Mouse (Mus musculus) cerebellum, adult 9-11 months (tissue): ENCODE measurements around the gene Tns1.
A peak's percentile ranks its signal among the peaks of the same experiment; 100 is the strongest.

Source experiments
- DNase-seq: peaks from one replicate; pipeline ENCODE4 v3.0.0; 2022

Gene Tns1

DNA sequence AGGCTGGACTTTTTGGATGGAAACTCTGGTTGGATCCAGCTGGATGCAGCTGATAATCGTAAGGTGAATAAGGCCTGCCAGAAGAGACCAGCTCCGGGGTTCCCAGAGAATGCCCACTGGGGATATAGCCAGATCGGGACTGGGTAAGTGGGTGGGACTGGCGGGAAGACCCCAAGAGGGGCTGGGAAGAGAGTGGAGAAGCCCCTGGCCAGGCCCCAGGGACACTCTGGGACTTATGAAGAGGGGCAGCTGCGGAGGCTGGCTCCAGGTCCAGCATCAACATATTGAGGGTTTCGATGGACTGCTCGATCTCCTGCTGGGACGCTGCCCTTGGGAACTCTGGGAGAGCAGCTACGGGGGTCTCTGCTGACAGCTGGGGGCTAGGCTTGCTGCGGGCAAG lies 171.7 kb downstream of the Tns1 start:
- DNase-seq = no peak

DNA sequence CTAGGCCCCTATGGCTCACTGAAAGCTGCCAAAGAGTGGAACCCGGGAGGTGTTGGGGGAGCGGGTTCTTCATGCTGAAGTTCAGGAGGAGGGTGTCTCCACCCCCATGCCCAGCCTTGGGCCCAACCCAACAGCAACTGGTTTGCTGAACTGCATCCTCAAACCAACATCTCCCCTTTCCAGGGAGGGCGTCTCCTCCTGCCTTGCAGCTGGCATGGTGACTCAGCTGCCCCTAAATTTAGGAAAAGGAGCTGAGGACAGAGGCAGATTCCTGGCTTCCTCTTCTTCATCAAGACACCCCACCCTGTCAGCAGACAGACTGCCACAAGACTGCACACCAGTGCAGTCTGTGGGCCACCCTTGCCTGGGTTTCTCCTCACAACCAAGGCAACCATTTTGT lies 173.1 kb downstream of the Tns1 start:
- DNase-seq = no peak

DNA sequence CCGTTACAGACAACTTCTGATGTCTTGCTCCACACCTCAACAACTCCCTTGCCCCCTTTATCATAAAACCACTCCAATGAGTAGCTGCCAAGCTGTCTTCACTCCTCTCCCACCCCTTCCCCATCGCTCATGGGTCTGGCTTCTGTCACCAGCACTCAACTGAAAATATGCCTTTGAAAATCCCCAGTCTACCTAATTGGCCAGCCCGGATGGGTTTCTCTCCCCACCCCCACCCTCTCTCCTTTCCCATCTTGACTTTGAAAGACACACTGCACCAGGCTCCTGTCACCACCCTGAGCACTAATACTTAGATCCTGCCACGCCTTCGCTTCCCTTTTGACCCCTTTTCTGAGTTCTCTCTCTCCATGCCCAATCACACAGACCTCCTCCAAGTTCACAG lies 175.5 kb downstream of the Tns1 start:
- DNase-seq = no peak

DNA sequence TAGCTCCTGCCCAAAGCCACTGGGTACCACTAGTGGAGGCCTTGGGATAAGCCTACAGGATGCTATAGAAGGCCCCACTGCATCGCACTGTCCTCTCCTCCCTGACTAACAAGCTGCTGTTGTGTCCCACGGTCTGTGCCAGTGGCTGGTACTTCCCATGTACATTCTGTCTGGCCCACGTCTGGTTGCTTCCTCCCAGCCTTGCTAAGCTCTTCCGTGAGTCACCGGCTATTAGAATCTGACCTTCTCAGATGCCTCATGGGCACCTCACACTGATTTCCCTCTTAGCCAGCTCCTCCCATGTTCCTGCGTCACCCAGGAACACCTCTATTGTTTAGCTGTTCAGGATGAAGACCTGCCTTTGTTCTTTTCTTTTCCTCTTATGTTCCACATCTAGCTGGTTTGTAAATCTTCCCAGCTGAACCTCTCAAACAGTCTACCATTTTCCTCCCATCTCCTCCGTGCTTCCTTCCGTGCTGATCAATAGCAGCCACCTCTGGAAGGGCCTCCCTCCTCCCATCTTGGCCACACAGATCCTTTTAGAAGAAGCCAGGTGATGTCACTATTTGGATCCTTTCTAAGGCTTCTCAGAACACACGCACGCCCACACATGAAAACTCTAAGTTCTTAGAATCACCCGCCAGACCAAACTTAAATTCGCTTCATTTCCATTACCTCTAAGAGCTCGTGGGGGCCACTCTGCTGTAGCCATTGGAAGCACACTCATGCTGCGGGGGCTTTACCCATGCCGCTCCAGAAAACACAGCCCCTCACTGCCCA lies 176.5 kb downstream of the Tns1 start:
- no peak for DNase-seq

DNA sequence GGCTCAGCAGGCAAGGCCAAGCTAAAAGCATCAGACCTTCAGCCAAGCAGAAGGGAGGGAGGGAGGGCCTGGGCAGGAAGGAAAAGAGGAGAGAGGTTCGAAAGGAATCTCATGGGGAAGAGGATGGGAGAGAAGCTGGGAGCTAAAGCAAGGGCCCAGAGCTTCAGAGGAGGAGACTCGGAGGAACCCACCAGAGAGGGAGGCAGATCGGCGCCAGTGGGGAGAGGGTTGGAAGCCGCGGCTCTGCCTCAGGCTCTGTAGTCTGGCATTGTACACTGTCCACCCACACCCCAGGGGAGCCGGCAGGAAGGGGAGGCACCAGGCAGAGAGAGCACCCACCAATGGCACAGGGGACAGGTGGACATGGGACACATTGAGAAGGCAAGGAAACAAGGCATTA lies 177.5 kb downstream of the Tns1 start:
- DNase-seq = no peak

DNA sequence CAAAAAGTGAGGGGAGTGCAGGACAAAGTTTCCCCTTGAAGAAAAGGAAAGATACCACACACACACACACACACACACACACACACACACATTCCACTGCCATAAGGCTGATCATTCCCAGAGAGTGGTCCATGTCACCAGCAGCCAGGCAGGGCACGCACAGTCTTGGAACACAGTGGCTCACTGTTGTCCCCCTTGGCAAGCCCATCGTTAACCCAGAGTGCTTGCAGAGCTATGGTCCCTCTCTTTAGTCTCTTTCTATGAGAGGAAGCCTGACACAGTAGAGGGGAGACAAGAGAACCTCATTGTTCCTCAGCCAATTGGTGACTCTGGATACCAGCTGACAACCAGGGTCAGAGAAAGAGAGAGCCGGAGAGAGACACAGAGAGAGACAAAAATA lies 179.9 kb downstream of the Tns1 start:
- peak; percentile 54 for DNase-seq

DNA sequence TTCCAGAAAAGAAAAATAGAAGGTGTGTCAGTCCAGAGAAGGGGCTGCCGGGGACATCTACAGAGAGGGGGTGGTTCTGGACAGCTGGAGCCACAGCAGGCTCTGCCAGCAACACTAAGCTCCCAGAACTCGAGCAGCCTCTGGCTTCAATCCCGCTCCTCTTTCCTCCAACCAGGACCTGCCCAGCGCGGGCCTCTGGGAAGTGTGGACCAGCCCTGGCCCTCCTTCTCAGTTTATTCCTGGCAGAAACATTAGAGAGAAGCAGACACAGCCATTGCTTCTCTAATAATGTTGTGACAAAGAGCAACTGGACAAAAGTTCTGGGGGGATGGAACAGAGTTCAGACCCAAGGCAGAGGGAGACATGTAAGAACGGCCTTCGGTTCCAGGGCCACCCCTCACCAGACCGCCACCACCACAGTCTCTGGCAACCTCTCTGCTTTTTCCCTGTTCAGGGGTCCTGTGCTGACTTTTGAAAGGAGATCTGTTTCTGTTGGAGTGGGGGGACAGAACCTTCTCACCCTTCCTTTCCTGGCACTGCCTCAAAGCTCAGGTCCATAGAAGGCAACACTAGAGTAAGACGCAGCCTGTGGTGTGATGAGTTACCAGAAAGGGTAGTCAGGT lies 180.5 kb downstream of the Tns1 start:
- DNase-seq = peak; percentile 26

DNA sequence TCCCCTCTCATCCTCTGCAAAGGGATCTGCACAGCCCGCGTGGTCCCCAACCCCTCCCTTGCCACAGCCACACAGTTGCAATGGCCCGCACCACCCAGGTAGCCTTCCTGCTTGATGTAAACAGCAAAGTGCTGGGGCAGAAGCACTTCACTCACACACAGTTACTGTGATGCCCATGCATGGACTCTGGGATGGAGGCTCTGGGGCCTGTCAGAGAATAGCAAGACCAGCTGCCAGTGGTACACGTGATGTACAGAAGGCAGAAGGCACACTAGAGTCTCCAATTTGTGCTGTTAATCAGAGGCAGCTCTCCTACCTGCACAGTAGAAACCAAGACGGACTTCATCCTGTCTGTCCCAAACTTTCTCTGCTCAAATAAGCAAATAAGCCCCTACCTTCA lies 181.0 kb downstream of the Tns1 start:
- DNase-seq = no peak

DNA sequence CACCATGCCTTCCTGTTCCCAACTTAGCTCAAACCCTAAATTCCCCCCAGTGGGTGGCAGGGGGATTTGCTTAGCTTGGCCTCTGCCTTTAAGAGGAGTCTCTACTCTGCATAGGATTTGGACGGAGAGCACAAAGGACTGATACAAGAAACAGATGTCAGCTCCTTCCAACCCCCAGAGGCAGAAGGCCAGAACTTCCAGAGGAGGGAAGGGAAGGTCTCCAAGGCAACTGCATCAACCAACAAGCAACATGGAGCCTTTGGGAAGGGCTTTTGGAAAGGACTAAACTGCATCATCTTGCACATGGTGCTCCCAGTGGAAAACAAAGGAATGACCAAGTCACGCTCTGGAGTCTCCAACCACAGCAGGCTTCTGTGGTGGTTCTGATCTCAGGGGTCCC lies 182.0 kb downstream of the Tns1 start:
- no peak for DNase-seq

DNA sequence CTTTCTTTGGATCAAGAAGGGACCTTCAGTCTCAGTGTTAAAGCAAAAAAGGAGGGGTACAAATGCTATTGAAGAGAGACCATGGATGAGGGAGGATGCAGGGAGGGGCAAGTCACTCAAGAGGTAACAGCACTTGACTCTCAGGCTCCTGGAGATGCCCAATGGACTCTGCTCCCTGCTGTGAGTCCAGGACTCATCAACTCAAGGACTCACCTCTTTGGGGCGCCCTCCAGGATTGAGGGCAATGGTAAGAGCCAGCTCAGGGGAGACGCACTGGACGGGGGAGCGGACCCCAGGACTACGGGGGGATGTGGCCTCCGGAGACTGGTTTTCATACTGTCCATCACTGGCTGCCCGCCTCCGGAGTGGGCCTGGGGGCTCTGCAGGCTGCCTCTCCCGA lies 182.6 kb downstream of the Tns1 start:
- DNase-seq = no peak

DNA sequence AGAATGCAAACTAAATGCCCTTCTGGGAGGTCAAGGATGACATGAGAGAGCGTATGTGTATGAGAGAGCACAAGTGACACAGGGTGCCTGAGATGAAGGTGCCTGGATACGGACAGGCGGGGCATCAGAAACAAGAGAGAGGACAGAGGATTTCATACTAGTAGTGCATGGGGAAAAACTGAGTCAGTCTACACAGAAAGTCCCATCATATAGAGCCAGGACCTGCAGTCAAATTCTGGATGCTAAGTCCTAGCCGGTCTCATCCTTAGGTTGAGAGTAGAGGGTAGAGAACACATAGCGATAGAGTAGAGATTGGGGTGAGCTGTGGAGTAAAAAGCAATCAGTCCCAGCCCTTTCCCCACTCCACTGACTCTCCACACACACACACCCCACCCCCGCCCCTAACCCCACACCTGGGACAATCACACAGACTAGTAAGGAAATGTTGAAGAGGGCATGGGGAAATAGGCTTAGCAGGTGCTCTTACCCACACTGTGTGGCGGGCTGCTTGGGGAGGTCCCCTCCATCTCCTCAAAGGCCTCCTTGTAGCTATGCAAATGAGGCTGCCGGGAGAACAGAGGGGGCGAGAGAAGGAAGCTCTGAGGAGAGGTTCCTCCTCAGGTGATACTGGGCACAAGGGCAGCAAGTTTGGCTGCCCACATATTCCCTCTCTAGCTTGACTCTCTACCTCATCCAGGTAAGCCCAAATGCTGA lies 183.6 kb downstream of the Tns1 start:
- DNase-seq = no peak

DNA sequence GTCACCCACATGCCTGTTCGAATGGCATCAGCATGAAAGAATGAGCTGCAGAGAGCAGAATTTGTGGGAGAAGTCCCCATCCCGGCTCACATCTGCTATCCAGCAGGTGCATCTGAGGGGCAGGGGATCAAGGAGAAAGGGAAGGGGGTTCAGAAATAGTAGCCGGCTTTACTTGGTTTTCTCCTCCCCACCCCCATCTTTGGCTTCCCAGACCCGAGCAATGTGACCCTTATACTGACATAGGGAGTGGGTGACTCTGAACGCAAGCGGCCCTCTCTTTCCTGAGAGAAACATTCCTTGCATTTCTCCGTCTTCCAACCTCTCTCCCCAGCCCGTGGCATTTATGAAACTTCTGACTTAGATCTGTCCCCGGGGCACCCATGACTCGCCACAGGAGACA lies 185.7 kb downstream of the Tns1 start:
- no peak for DNase-seq

DNA sequence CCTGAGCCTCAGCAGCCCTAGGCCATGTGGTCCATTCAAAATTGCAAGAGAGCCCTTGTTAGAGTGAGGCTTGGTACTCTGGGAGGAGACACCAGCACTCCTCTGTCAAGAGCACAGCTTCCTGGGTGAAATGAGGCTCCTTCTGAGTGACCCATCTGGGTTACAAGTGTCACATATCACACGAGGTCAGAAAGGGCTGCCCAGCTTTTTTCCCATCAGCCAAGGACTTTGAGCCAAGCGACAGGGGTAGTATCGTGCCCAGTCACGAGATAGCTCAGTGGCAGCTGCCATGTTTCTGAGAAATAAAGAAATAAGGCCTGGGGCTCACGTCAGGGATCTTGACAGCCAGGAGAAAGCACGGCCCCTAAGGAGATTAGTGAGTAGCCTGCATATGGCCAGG lies 186.4 kb downstream of the Tns1 start:
- DNase-seq = no peak

DNA sequence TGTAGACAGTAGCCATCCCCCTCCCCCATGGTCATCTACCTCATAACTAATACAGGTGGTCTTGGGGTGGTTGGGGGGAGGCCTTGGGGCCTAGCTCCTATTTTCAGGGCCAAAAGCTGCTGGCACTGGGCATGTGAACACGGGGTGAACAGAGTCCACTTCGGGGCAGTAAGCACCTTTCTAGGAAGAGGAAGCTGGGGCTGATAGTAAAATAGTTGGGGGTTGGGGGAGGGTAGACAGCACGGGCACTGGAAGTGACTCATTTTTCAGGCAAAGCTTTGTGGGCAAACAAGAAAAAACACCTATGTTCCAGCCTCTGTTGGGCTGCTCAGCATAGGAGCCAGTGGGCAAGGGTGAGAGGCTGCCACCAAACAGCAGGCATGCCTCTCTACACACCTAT lies 187.7 kb downstream of the Tns1 start:
- DNase-seq = no peak

DNA sequence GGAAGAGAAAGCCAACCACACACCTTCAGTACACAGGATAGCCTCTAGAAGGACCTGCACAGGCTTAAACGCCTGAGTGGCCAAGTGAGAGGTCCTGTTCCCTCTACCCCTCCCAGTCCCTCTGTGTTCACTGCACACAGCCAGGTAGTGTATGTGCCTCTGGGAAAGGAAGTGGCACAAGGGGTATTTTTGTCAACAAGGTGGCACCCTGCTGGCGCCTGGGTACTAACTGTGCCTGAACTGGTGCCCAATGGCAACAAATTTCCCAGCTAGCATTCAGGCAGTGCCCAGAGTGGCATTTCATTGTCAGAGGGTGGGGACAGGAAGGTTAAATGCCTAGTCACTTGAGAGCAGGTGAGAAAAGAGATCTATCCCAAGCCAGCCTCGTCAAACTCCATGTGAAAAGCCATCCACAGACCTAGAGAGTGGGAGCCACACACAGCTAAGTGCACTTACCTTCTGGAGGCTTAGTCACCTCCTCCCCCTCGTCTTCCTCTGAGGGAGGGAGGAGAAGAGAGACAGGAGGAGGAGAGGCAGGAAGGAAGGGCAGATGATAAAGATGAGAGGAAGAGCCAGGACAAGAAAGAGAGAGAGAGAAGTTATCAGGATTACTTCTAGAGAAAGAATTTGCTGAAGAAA lies 188.7 kb downstream of the Tns1 start:
- DNase-seq = no peak

DNA sequence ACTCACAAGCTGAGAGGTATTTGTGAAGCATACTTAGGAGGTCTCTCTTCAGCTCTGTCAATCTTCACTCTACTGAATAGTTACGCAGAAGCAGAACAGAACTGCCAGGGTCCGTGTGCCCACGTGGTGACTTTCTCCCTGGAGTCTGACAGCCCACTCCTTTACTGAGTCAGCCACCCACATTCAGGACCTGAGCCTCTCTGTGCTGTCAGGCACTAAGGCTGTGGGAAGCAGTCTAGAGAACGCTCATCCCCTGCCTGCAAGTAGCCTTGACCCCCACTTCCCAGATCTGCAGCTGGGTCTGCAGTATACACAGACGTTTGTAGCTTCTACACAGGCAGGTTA lies 191.1 kb downstream of the Tns1 start:
- no peak for DNase-seq

DNA sequence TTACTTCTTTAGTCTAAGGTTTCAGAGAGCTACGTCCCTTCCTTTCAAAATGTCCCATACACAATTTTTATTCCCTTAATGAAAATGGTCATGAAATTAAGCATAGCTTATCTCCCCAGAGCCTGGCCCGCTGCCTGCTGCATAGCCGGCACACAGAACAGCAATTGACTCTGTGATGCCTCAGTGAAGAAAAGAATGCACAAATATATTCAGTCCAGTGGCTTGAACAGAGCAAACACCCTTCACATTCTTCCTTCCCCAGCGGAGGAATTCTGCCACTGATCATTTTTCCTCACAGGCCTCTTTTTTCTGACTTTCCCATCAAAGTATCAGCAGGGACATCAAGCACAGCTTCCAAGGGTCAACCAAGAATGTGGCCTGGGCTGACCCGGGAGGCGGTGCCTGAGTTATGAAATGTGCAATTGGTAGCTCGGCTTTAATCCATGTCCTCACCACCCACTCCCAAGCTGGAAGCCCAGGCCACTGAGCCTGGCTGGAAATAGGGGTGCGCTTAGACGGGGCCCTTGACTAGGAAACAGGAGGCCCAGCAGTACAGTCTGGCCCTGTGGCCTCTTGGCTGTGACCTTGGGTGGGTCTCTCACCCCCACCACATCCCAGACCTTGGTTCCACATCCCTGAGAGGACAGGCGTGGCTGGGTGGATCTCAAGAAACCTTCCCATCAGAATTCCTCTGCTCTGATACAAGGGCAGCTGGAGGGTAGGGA lies 191.7 kb downstream of the Tns1 start:
- DNase-seq = no peak

DNA sequence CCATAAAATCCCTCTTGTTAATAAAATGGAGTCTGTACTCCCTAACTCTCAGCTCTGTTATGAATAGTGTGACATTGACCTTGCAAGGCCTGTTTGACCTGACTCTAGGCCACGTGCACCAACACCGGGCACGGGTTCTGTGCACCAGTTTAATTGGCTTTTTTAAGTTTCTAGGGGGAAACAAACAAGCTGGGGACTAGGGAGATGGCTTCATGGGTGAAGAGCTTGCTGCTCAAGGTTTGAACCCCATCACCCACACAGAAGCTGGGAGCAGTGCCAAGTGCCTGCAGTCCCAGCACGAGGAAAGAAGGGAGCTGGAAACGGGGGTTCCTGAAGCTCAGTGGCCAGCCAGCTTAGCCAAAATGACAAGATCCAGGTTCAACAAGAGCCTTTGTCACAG lies 192.4 kb downstream of the Tns1 start:
- no peak for DNase-seq

DNA sequence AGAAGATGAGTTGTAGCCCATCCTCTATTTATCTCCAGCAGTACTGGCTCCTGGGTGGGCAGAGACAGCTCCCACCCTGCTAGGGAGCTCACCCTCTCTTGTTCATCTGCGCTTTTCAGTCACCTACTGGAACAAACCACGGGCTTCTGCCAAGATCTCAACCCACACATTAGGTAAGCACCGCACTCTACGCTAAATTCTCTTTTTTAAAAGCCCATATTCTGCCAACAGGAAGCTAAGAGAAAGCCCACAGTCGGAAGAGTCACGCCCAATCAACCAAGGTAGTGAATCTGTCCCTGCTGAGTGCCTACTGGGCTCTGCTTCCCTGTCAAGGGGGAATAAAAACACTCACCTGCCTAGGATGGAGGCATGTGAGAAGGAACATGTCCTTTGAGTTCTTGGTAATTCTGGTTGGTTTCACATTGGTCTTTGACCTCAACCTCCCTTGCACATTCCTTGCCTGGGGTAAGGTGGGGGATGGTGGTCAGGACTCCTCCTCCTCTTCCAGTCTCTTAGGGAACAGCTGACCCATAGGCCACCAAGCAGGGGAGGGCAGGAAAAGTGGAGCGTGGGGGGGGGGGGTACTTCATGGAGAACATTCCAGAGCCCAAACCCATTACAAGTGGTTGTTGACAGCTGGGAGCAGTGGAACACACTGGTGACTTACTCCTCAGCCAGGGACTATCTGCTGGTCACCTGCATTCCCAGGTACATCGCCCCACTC lies 193.7 kb downstream of the Tns1 start:
- no peak for DNase-seq

DNA sequence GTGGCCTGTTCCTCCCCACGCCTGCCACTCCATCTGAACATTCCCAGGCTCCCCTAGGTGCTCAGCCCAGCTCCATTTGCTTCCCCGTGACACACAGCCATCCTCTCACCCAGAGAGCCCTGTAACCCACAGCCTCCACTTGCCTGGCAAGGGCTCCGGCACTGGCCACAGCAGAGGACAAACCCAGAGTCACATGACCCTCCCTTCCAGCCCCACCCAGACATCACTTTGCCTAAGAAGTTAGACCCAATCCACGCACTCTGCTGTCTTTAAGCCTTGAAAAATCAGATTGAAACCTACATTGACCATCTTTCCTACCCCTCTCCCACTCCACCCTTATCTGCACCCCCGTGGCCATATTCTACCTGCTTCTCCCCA lies 194.3 kb downstream of the Tns1 start:
- DNase-seq = no peak

DNA sequence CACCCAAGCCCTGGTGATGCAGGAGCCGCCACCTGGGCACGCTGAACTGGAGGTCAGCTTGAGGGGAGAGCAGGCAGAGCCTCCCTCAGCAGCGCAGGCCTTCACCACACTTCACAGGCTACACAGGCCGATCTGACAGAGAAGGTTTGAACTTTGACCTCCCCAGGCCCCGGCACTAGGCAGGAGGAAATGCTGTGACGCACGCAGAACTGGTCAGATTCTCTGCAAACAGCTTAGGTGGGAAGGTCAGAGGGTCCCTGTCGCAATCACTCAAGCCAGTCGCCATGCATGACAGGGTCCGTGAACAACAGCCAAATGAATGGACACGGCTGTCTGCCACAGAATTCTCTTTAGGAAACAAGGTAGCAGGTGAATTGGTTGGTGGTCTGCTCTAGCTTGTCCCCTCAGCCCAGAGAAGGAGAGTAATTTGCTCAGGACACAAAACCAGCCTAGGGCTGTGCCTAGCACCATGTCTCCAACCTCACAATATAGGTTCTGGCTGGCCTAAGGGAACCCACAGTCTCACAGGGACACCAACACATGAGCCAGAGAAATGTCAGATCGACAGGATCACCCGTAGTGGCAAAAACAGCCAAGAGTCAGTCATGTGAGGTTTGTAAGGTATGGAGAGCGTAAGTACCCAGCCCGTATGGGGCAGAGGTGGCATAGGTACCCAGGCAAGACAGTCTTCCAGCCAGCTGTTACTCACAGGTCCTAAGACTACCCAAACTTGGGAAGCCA lies 194.9 kb downstream of the Tns1 start:
- DNase-seq = no peak

DNA sequence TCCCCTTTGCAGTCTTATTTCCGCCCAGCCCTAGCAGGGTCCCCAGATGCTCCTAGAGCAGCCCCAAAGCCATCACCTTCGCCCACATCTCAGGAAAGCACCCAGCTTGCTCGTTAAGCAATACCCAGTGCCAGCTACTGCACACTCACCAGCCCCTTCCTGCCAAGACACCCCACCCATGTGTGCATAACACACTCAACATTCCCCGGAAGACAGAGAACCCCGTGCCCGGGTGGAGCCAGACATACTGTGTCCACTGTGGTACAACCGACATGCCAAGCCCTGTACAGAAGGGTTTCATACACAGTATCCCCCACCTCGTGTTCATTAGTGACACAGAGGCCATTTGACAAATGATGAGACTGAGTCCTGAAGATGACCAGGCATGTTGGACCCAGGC lies 195.9 kb downstream of the Tns1 start:
- DNase-seq = no peak
